Mouse (Mus musculus): Measurements from ENCODE around the gene Nelfcd. TPM values are rescaled to one million over a fixed set of nuclear protein-coding genes. Genes with fewer than 3 reads are reported as not detected.

The Nelfcd gene
- polyA plus RNA-seq, 1 experiment from 2014 or later = 69.4 TPM

GRCm38 (mm10) chr2:174450353-174450752, 34.7 kb downstream of the Nelfcd start, which contains the start of gene Tubb1:
Tubb1 (plus strand) TSS chr2:174450695.
- Histone ChIP-seq H3K36me3 (ENCODE audit: control insufficient read depth, insufficient read depth) (no peaks in the 10 kb centered on the region), H3K4me3 (ENCODE audit: low read depth, low read length) (no peak within 1 kb of the TSS), H3K9me3 (replicated peaks; ENCODE audit: control insufficient read depth, low read length) (no peaks in the 10 kb centered on the region), H3K4me1 (ENCODE audit: control insufficient read depth, low read depth, low read length) (peaks cover 37% of the 10 kb centered on the region), H3K9ac (ENCODE audit: low read depth, low read length) (0 out of 2 replicates have a peak within 1 kb of the TSS, but pooled peaks have one; percentile 13), H3K27me3 (ENCODE audit: control insufficient read depth, insufficient read depth, low read depth, low read length) (no peaks in the 10 kb centered on the region), H3K27ac (ENCODE audit: low read length) (peak within 1 kb of the TSS; percentile 47), H3K4me2 (ENCODE audit: low read depth, low read length) (no peak within 1 kb of the TSS)
- whole genome bisulfite sequencing (ENCODE audit: insufficient replicate concordance) = 22% methylated on average over 4 of the region's 4 CpGs
- peak; percentile 55 for ATAC-seq (ENCODE audit: low read depth)

- Histone ChIP-seq H3K4me3 (ENCODE audit: low read depth, low read length) (no peak overlapping the region), H3K27me3 (ENCODE audit: control insufficient read depth, insufficient read depth, low read depth, low read length) (no peaks in the 10 kb centered on the region), H3K36me3 (ENCODE audit: control insufficient read depth, insufficient read depth) (no peaks in the 10 kb centered on the region), H3K4me2 (ENCODE audit: low read depth, low read length) (peak overlapping the region; percentile 38), H3K4me1 (ENCODE audit: control insufficient read depth, low read depth, low read length) (peaks cover 37% of the 10 kb centered on the region), H3K9ac (ENCODE audit: low read depth, low read length) (peak overlapping the region; percentile 17; the same call in 1 of the 2 replicates), H3K9me3 (replicated peaks; ENCODE audit: control insufficient read depth, low read length) (no peaks in the 10 kb centered on the region), H3K27ac (ENCODE audit: low read length) (peak overlapping the region; percentile 81)
- 28% methylated on average over 7 of the region's 7 CpGs for WGBS (ENCODE audit: insufficient replicate concordance)
- peak; percentile 96 for ATAC-seq (ENCODE audit: low read depth)
These were observed 38.1 kb downstream of the Nelfcd start for GRCm38 (mm10) chr2:174453681-174454080.

GRCm38 (mm10) chr2:174459365-174459764, 43.8 kb downstream of the Nelfcd start:
- Histone ChIP-seq H3K9me3 (replicated peaks; ENCODE audit: control insufficient read depth, low read length) (no peaks in the 10 kb centered on the region), H3K9ac (ENCODE audit: low read depth, low read length) (no peak overlapping the region), H3K27me3 (ENCODE audit: control insufficient read depth, insufficient read depth, low read depth, low read length) (no peaks in the 10 kb centered on the region), H3K4me1 (ENCODE audit: control insufficient read depth, low read depth, low read length) (peaks cover 19% of the 10 kb centered on the region), H3K27ac (ENCODE audit: low read length) (no peak overlapping the region), H3K36me3 (ENCODE audit: control insufficient read depth, insufficient read depth) (peaks cover 24% of the 10 kb centered on the region), H3K4me3 (ENCODE audit: low read depth, low read length) (no peak overlapping the region), H3K4me2 (ENCODE audit: low read depth, low read length) (no peak overlapping the region)
- 65% methylated on average over 2 of the region's 2 CpGs for WGBS (ENCODE audit: insufficient replicate concordance)
- no peak for ATAC-seq (ENCODE audit: low read depth)

- WGBS (ENCODE audit: insufficient replicate concordance) = 26% methylated on average over 10 of the region's 10 CpGs
- Histone ChIP-seq H3K9ac (ENCODE audit: low read depth, low read length) (peak overlapping the region; percentile 77), H3K4me3 (ENCODE audit: low read depth, low read length) (peak overlapping the region; percentile 75), H3K9me3 (replicated peaks; ENCODE audit: control insufficient read depth, low read length) (no peaks in the 10 kb centered on the region), H3K27me3 (ENCODE audit: control insufficient read depth, insufficient read depth, low read depth, low read length) (no peaks in the 10 kb centered on the region), H3K36me3 (ENCODE audit: control insufficient read depth, insufficient read depth) (peaks cover 44% of the 10 kb centered on the region), H3K4me2 (ENCODE audit: low read depth, low read length) (peak overlapping the region; percentile 92), H3K27ac (ENCODE audit: low read length) (peak overlapping the region; percentile 67), H3K4me1 (ENCODE audit: control insufficient read depth, low read depth, low read length) (peaks cover 13% of the 10 kb centered on the region)
- peak; percentile 2; the same call in 1 of the 2 replicates for ATAC-seq (ENCODE audit: low read depth)
These were observed 47.8 kb downstream of the Nelfcd start for GRCm38 (mm10) chr2:174463370-174463769.

- H3K36me3 ChIP-seq (ENCODE audit: control insufficient read depth, insufficient read depth) = peaks cover 45% of the 10 kb centered on the region
- no peaks in the 10 kb centered on the region for H3K9me3 ChIP-seq (replicated peaks; ENCODE audit: control insufficient read depth, low read length)
- peak within 1 kb of the TSS; percentile 92 for H3K4me2 ChIP-seq (ENCODE audit: low read depth, low read length)
- H3K27me3 ChIP-seq (ENCODE audit: control insufficient read depth, insufficient read depth, low read depth, low read length) = no peaks in the 10 kb centered on the region
- 2% methylated on average over 48 of the region's 48 CpGs for WGBS (ENCODE audit: insufficient replicate concordance)
- H3K9ac ChIP-seq (ENCODE audit: low read depth, low read length) = peak within 1 kb of the TSS; percentile 77
- ATAC-seq (ENCODE audit: low read depth) = peak; percentile 100
- peaks cover 13% of the 10 kb centered on the region for H3K4me1 ChIP-seq (ENCODE audit: control insufficient read depth, low read depth, low read length)
- H3K4me3 ChIP-seq (ENCODE audit: low read depth, low read length) = peak within 1 kb of the TSS; percentile 75
- peak within 1 kb of the TSS; percentile 67 for H3K27ac ChIP-seq (ENCODE audit: low read length)
These were observed 48.4 kb downstream of the Nelfcd start, which contains the start of gene Atp5e for GRCm38 (mm10) chr2:174463789-174464523. Atp5e (minus strand) TSS chr2:174464105.

- Histone ChIP-seq H3K4me2 (ENCODE audit: low read depth, low read length) (peak overlapping the region; percentile 82; the same call in 1 of the 2 replicates), H3K4me1 (ENCODE audit: control insufficient read depth, low read depth, low read length) (peaks cover 32% of the 10 kb centered on the region), H3K9me3 (replicated peaks; ENCODE audit: control insufficient read depth, low read length) (no peaks in the 10 kb centered on the region), H3K9ac (ENCODE audit: low read depth, low read length) (no peak overlapping the region), H3K4me3 (ENCODE audit: low read depth, low read length) (no peak overlapping the region), H3K27me3 (ENCODE audit: control insufficient read depth, insufficient read depth, low read depth, low read length) (no peaks in the 10 kb centered on the region), H3K36me3 (ENCODE audit: control insufficient read depth, insufficient read depth) (peaks cover 32% of the 10 kb centered on the region), H3K27ac (ENCODE audit: low read length) (0 out of 2 replicates have a peak overlapping the region, but pooled peaks have one; percentile 42)
- ATAC-seq (ENCODE audit: low read depth) = no peak
- 24% methylated on average over 4 of the region's 4 CpGs for WGBS (ENCODE audit: insufficient replicate concordance)
These were observed 54.7 kb downstream of the Nelfcd start for GRCm38 (mm10) chr2:174470333-174470732.

GRCm38 (mm10) chr2:174470786-174471405, 55.3 kb downstream of the Nelfcd start:
- H3K9me3 ChIP-seq (replicated peaks; ENCODE audit: control insufficient read depth, low read length) = no peaks in the 10 kb centered on the region
- peaks cover 32% of the 10 kb centered on the region for H3K4me1 ChIP-seq (ENCODE audit: control insufficient read depth, low read depth, low read length)
- H3K9ac ChIP-seq (ENCODE audit: low read depth, low read length) = no peak overlapping the region; the same call in 1 of the 2 replicates
- no peaks in the 10 kb centered on the region for H3K27me3 ChIP-seq (ENCODE audit: control insufficient read depth, insufficient read depth, low read depth, low read length)
- peaks cover 27% of the 10 kb centered on the region for H3K36me3 ChIP-seq (ENCODE audit: control insufficient read depth, insufficient read depth)
- 76% methylated on average over 7 of the region's 7 CpGs for WGBS (ENCODE audit: insufficient replicate concordance)
- peak overlapping the region; percentile 82 for H3K4me2 ChIP-seq (ENCODE audit: low read depth, low read length)
- ATAC-seq (ENCODE audit: low read depth) = no peak
- H3K27ac ChIP-seq (ENCODE audit: low read length) = peak overlapping the region; percentile 6
- H3K4me3 ChIP-seq (ENCODE audit: low read depth, low read length) = peak overlapping the region; percentile 88

- Histone ChIP-seq H3K4me2 (ENCODE audit: low read depth, low read length) (peak overlapping the region; percentile 82), H3K27me3 (ENCODE audit: control insufficient read depth, insufficient read depth, low read depth, low read length) (no peaks in the 10 kb centered on the region), H3K4me1 (ENCODE audit: control insufficient read depth, low read depth, low read length) (peaks cover 32% of the 10 kb centered on the region), H3K9ac (ENCODE audit: low read depth, low read length) (peak overlapping the region; percentile 95), H3K36me3 (ENCODE audit: control insufficient read depth, insufficient read depth) (peaks cover 14% of the 10 kb centered on the region), H3K9me3 (replicated peaks; ENCODE audit: control insufficient read depth, low read length) (no peaks in the 10 kb centered on the region), H3K27ac (ENCODE audit: low read length) (peak overlapping the region; percentile 92), H3K4me3 (ENCODE audit: low read depth, low read length) (peak overlapping the region; percentile 88)
- peak; percentile 9 for ATAC-seq (ENCODE audit: low read depth)
- 3% methylated on average over 30 of the region's 30 CpGs for WGBS (ENCODE audit: insufficient replicate concordance)
These were observed 56.8 kb downstream of the Nelfcd start for GRCm38 (mm10) chr2:174472407-174472806.

Measured in liver, embryonic 16.5 days (tissue).